Mouse (Mus musculus): ENCODE data around the gene Wdr59.

Wdr59 gene

GRCm38 (mm10) chr8:111521713-111522429, at the start of gene Wdr59:
TSS of gene Wdr59 (minus strand) at chr8:111522092.
- peak; percentile 98 for DNase-seq (ENCODE audit: low read depth, low spot score)

- peak; percentile 77 for DNase-seq (ENCODE audit: low read depth, low spot score)
Measured at GRCm38 (mm10) chr8:111571661-111572060, 49.8 kb upstream of the Wdr59 start.

GRCm38 (mm10) chr8:111570432-111570831, 48.5 kb upstream of the Wdr59 start:
- DNase-seq (ENCODE audit: low read depth, low spot score) = peak; percentile 85

- peak; percentile 72 for DNase-seq (ENCODE audit: low read depth, low spot score)
Measured at GRCm38 (mm10) chr8:111569926-111570325, 48.0 kb upstream of the Wdr59 start.

- DNase-seq (ENCODE audit: low read depth, low spot score) = no peak
Measured at GRCm38 (mm10) chr8:111568029-111568428, 46.1 kb upstream of the Wdr59 start.

- DNase-seq (ENCODE audit: low read depth, low spot score) = no peak
Measured at GRCm38 (mm10) chr8:111567571-111567970, 45.7 kb upstream of the Wdr59 start.

GRCm38 (mm10) chr8:111566326-111566725, 44.4 kb upstream of the Wdr59 start:
- peak; percentile 65 for DNase-seq (ENCODE audit: low read depth, low spot score)

GRCm38 (mm10) chr8:111565784-111566191, 43.9 kb upstream of the Wdr59 start:
- peak; percentile 47 for DNase-seq (ENCODE audit: low read depth, low spot score)

GRCm38 (mm10) chr8:111564093-111564492, 42.2 kb upstream of the Wdr59 start:
- no peak for DNase-seq (ENCODE audit: low read depth, low spot score)

GRCm38 (mm10) chr8:111563687-111564086, 41.8 kb upstream of the Wdr59 start:
- peak; percentile 79 for DNase-seq (ENCODE audit: low read depth, low spot score)

- DNase-seq (ENCODE audit: low read depth, low spot score) = no peak
Measured at GRCm38 (mm10) chr8:111563075-111563474, 41.2 kb upstream of the Wdr59 start.

GRCm38 (mm10) chr8:111562274-111562803, 40.4 kb upstream of the Wdr59 start:
- DNase-seq (ENCODE audit: low read depth, low spot score) = peak; percentile 49

GRCm38 (mm10) chr8:111561824-111562223, 39.9 kb upstream of the Wdr59 start:
- peak; percentile 63 for DNase-seq (ENCODE audit: low read depth, low spot score)

- DNase-seq (ENCODE audit: low read depth, low spot score) = no peak
Measured at GRCm38 (mm10) chr8:111551511-111552130, 29.7 kb upstream of the Wdr59 start.

- no peak for DNase-seq (ENCODE audit: low read depth, low spot score)
Measured at GRCm38 (mm10) chr8:111550002-111550870, 28.3 kb upstream of the Wdr59 start.

- no peak for DNase-seq (ENCODE audit: low read depth, low spot score)
Measured at GRCm38 (mm10) chr8:111548201-111548600, 26.3 kb upstream of the Wdr59 start.

- no peak for DNase-seq (ENCODE audit: low read depth, low spot score)
Measured at GRCm38 (mm10) chr8:111547144-111547543, 25.3 kb upstream of the Wdr59 start.

GRCm38 (mm10) chr8:111545406-111546156, 23.7 kb upstream of the Wdr59 start:
- no peak for DNase-seq (ENCODE audit: low read depth, low spot score)

- DNase-seq (ENCODE audit: low read depth, low spot score) = no peak
Measured at GRCm38 (mm10) chr8:111543712-111544380, 22.0 kb upstream of the Wdr59 start.

- DNase-seq (ENCODE audit: low read depth, low spot score) = no peak
Measured at GRCm38 (mm10) chr8:111539422-111540076, 17.7 kb upstream of the Wdr59 start.
